Mouse (Mus musculus): ENCODE data around the gene Mns1. TPM values are rescaled to one million over a fixed set of nuclear protein-coding genes. Genes with fewer than 3 reads are reported as not detected.
A peak's percentile ranks its signal among the peaks of the same experiment; 100 is the strongest.

The Mns1 gene
- total RNA-seq, 2 experiments from 2014 or later: 83.2 to 89.7 TPM

- no peak for ATAC-seq (replicated peaks; ENCODE audit: poor library complexity)
Measured at GRCm38 (mm10) chr9:72468616-72469015, 30.8 kb downstream of the Mns1 start.

GRCm38 (mm10) chr9:72469851-72470250 lies 32.0 kb downstream of the Mns1 start:
- no peak for ATAC-seq (replicated peaks; ENCODE audit: poor library complexity)

GRCm38 (mm10) chr9:72475511-72475910 lies 37.7 kb downstream of the Mns1 start:
- no peak for ATAC-seq (replicated peaks; ENCODE audit: poor library complexity)

- ATAC-seq (replicated peaks; ENCODE audit: poor library complexity): no peak
Measured at GRCm38 (mm10) chr9:72477306-72477705, 39.5 kb downstream of the Mns1 start.

- no peak for ATAC-seq (replicated peaks; ENCODE audit: poor library complexity)
Measured at GRCm38 (mm10) chr9:72479276-72479675, 41.5 kb downstream of the Mns1 start.

- ATAC-seq (replicated peaks; ENCODE audit: poor library complexity): peak; percentile 29; the same call in 1 of the 2 replicates
Measured at GRCm38 (mm10) chr9:72488523-72488922, 50.7 kb downstream of the Mns1 start.

- ATAC-seq (replicated peaks; ENCODE audit: poor library complexity): no peak
Measured at GRCm38 (mm10) chr9:72489131-72489530, 51.3 kb downstream of the Mns1 start.

- peak; percentile 95 for ATAC-seq (replicated peaks; ENCODE audit: poor library complexity)
Measured at GRCm38 (mm10) chr9:72491559-72492193, 53.9 kb downstream of the Mns1 start.

GRCm38 (mm10) chr9:72492194-72492565 lies 54.4 kb downstream of the Mns1 start, which contains the start of gene Tex9:
Gene Tex9, minus strand, starts transcription at chr9:72492212.
- ATAC-seq (replicated peaks; ENCODE audit: poor library complexity): peak; percentile 26; the same call in 1 of the 2 replicates

GRCm38 (mm10) chr9:72493465-72493864 lies 55.7 kb downstream of the Mns1 start:
- peak; percentile 62 for ATAC-seq (replicated peaks; ENCODE audit: poor library complexity)

GRCm38 (mm10) chr9:72493984-72494685 lies 56.3 kb downstream of the Mns1 start:
- no peak for ATAC-seq (replicated peaks; ENCODE audit: poor library complexity)

- no peak for ATAC-seq (replicated peaks; ENCODE audit: poor library complexity)
Measured at GRCm38 (mm10) chr9:72496691-72497090, 58.9 kb downstream of the Mns1 start.

- no peak for ATAC-seq (replicated peaks; ENCODE audit: poor library complexity)
Measured at GRCm38 (mm10) chr9:72497171-72497570, 59.4 kb downstream of the Mns1 start.

Other genes with a start within 250 kb of the Mns1 start
- gene Zfp280d, start 163.2 kb upstream of the Mns1 start, total RNA-seq (2015): 82.2 and 101 TPM in 2 replicates
- gene Zfp280d, start 163.2 kb upstream of the Mns1 start, total RNA-seq (2017): 40.6 and 59.9 TPM in 2 replicates
- gene Tex9, start 54.2 kb downstream of the Mns1 start, total RNA-seq (2015): 8.8 and 17.7 TPM in 2 replicates
- gene Tex9, start 54.2 kb downstream of the Mns1 start, total RNA-seq (2017): 23.1 and 38.9 TPM in 2 replicates
- 93.5 and 101 TPM in 2 replicates for gene Rfx7, start 94.2 kb downstream of the Mns1 start, total RNA-seq (2015)
- gene Rfx7, start 94.2 kb downstream of the Mns1 start, total RNA-seq (2017): 21.9 and 23.9 TPM in 2 replicates
- gene Nedd4, start 224.3 kb downstream of the Mns1 start, total RNA-seq (2015): 137 and 168 TPM in 2 replicates
- gene Nedd4, start 224.3 kb downstream of the Mns1 start, total RNA-seq (2017): 163 and 210 TPM in 2 replicates

All from megakaryocyte progenitor cell, adult 5-6 weeks (primary cell).